Mouse (Mus musculus) kidney, adult 2 months (tissue): ENCODE measurements at regions not wholly inside any gene's neighbourhood (a gene's known extent, or its start where the extent isn't known, plus 50 kb on each side); places are given as distances from the start of the nearest gene placed in this dataset.
A peak's percentile ranks its signal among the peaks of the same experiment; 100 is the strongest.
"Not testable (repeated sequence)": the region's sequence is repeated elsewhere in the genome, so short reads cannot be mapped to it uniquely, and the experiment has no call there.

Experiments
- DNase-seq: peaks from one replicate; pipeline ENCODE4 v3.0.0; 2021
- H3K27ac ChIP-seq: fragments of 200-500 bp; 2 replicates; pipeline ENCODE4 v1.5.1; 2012; ENCODE audit warnings: low read depth, low read length, control low read depth, inconsistent platforms; ENCODE audit not compliant: insufficient read depth
- H3K27me3 ChIP-seq: fragments of 200-500 bp; replicated peaks from 2 replicates; pipeline ENCODE4 v1.6.1; 2012; ENCODE audit warnings: mild to moderate bottlenecking, moderate library complexity, low read length, inconsistent platforms; ENCODE audit not compliant: control insufficient read depth, insufficient read depth
- H3K36me3 ChIP-seq: fragments of 200-500 bp; 2 replicates; pipeline ENCODE4 v1.6.1; 2012; ENCODE audit warnings: mild to moderate bottlenecking, moderate library complexity, low read length, inconsistent platforms; ENCODE audit not compliant: control insufficient read depth, insufficient read depth
- H3K4me1 ChIP-seq: fragments of 200-500 bp; 2 replicates; pipeline ENCODE4 v1.6.1; 2011; ENCODE audit warnings: low read length; ENCODE audit not compliant: control insufficient read depth, insufficient read depth
- H3K4me3 ChIP-seq: fragments of 200-500 bp; 2 replicates; pipeline ENCODE4 v1.5.1; 2011; ENCODE audit warnings: mild to moderate bottlenecking, low read depth, low read length, control low read depth; ENCODE audit not compliant: insufficient read depth
- CTCF ChIP-seq: fragments of 200-500 bp; conservative IDR thresholded peaks from 2 replicates; pipeline ENCODE4 v1.5.1; 2011; ENCODE audit warnings: low read depth, mild to moderate bottlenecking, control low read depth, low read length, moderate library complexity, mixed read lengths; ENCODE audit not compliant: insufficient read depth, insufficient read length
- POLR2A ChIP-seq: fragments of 200-500 bp; IDR thresholded peaks from one replicate; pipeline ENCODE4 v1.6.1; 2011; ENCODE audit warnings: low read depth, low read length, control low read depth
- WGBS: fragments of 180-500 bp; shearing (Covaris S2); methylation state at CpG from one replicate; pipeline ENCODE4 v1.1.7; 2018; 5-methylcytosine and 5-hydroxymethylcytosine counted together

- H3K27me3 ChIP-seq = no peaks in the 10 kb centered on the region
- no peaks in the 10 kb centered on the region for H3K4me1 ChIP-seq
- H3K36me3 ChIP-seq = no peaks in the 10 kb centered on the region
- DNase-seq = no peak
- 75% methylated on average over 4 of the region's 4 CpGs for WGBS
- no peak overlapping the region for H3K27ac ChIP-seq
- TF ChIP-seq POLR2A = no peak
- no peak for TF ChIP-seq CTCF
- no peak overlapping the region for H3K4me3 ChIP-seq
Observed at GRCm38 (mm10) chr17:48720506-48720905, 211.7 kb upstream of the Lrfn2 start.

- Histone ChIP-seq H3K4me3 (no peak overlapping the region), H3K27me3 (no peaks in the 10 kb centered on the region), H3K4me1 (no peaks in the 10 kb centered on the region), H3K36me3 (no peaks in the 10 kb centered on the region), H3K27ac (no peak overlapping the region)
- WGBS = 74% methylated on average over 10 of the region's 10 CpGs
- DNase-seq = no peak
- no peak for TF ChIP-seq CTCF
Observed at GRCm38 (mm10) chr17:48723286-48723685, 208.9 kb upstream of the Lrfn2 start.

DNA sequence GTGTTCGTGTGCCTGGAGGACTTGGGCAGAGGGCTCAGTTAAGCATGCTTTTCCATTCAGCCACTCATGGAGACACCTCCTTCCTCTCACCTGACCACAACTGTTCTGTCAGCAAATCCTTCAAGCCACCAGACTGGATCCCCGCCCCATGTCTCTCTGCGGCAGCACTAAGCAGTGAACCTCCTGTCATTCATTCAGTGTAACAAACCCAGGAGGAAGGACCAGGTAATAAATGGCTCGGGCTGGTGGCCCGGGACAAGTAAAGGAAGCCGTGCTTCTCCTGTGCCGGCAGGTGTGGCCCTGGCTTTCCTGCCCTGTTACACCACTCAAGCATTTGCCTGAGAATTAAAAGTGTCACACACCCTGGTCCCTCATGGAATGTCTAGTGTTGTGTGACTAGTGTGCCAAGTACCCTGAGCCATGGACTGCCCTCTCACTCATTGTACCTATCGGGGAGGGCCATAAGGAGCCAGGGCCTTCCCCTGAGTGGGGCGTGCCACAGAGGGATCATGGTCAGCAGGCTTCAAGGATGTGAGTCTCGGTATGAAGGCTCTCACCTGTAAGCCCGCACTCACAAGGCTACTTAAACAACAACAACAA lies 207.6 kb upstream of the Lrfn2 start:
- H3K4me3 ChIP-seq = no peak overlapping the region
- H3K27ac ChIP-seq = no peak overlapping the region
- no peak for TF ChIP-seq CTCF
- TF ChIP-seq POLR2A = no peak
- 74% methylated on average over 11 of the region's 11 CpGs for WGBS
- H3K4me1 ChIP-seq = no peaks in the 10 kb centered on the region
- no peaks in the 10 kb centered on the region for H3K27me3 ChIP-seq
- no peaks in the 10 kb centered on the region for H3K36me3 ChIP-seq
- no peak for DNase-seq

DNA sequence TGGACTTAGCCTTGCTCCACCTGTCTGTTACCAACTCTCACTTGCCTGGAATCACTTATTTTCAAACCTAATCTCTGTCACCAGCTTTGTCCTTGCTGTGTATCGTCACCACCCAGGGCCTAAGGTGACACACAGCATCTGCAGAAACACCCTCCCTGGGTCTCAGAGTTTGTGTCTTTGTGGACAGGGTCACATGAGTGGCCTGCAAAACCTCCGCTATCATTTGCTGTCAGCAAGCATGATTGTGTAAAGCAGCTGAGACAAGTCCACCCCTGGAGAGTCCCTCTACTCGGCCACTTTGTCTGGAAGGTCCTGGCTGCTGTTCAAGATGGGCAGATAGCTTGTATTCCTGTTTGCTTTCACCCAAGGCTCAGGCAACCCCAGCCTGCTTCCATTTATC lies 205.7 kb upstream of the Lrfn2 start:
- Histone ChIP-seq H3K4me3 (no peak overlapping the region), H3K27me3 (no peaks in the 10 kb centered on the region), H3K4me1 (no peaks in the 10 kb centered on the region), H3K27ac (no peak overlapping the region), H3K36me3 (no peaks in the 10 kb centered on the region)
- no peak for TF ChIP-seq CTCF
- no peak for TF ChIP-seq POLR2A
- no peak for DNase-seq
- 67% methylated on average over 3 of the region's 3 CpGs for WGBS

GRCm38 (mm10) chr17:48733801-48734200 lies 198.4 kb upstream of the Lrfn2 start:
- H3K4me1 ChIP-seq = no peaks in the 10 kb centered on the region
- H3K27me3 ChIP-seq = no peaks in the 10 kb centered on the region
- no peaks in the 10 kb centered on the region for H3K36me3 ChIP-seq
- no peak for TF ChIP-seq CTCF
- no peak for TF ChIP-seq POLR2A
- DNase-seq = no peak
- WGBS = 50% methylated on average over 9 of the region's 9 CpGs
- H3K27ac ChIP-seq = no peak overlapping the region
- no peak overlapping the region for H3K4me3 ChIP-seq

GRCm38 (mm10) chr17:48737181-48737580 lies 195.0 kb upstream of the Lrfn2 start:
- H3K36me3 ChIP-seq, DNase-seq, H3K27ac ChIP-seq, H3K27me3 ChIP-seq, H3K4me1 ChIP-seq, H3K4me3 ChIP-seq: not testable (repeated sequence)
- WGBS = 88% methylated on average over 2 of the region's 2 CpGs

GRCm38 (mm10) chr17:48738708-48739107 lies 193.5 kb upstream of the Lrfn2 start:
- H3K4me1 ChIP-seq = no peaks in the 10 kb centered on the region
- TF ChIP-seq POLR2A (no peak), CTCF (no peak)
- H3K4me3 ChIP-seq = no peak overlapping the region
- peak; percentile 25 for DNase-seq
- no peaks in the 10 kb centered on the region for H3K27me3 ChIP-seq
- 44% methylated on average over 5 of the region's 5 CpGs for WGBS
- no peaks in the 10 kb centered on the region for H3K36me3 ChIP-seq
- H3K27ac ChIP-seq = no peak overlapping the region

GRCm38 (mm10) chr17:48742769-48743405 lies 189.3 kb upstream of the Lrfn2 start:
- Histone ChIP-seq H3K36me3 (no peaks in the 10 kb centered on the region), H3K4me3 (no peak overlapping the region), H3K27me3 (no peaks in the 10 kb centered on the region), H3K4me1 (no peaks in the 10 kb centered on the region), H3K27ac (no peak overlapping the region)
- TF ChIP-seq POLR2A (no peak), CTCF (no peak)
- WGBS = 91% methylated on average over 13 of the region's 13 CpGs
- no peak for DNase-seq
